In genomic region chr1:37526257-37526656, GRCm38 (mm10) we compare ENCODE assay signal across 17 mouse cellular contexts.
"Had no signal": no experiment of that assay in that cellular context is flagged by ENCODE, and none has a peak within 500 bp of the region (broad histone marks: within the 10 kb centered on the region; RNA-seq: fewer than 3 reads in every experiment).

No protein-coding gene starts in this region.

- H3K9ac ChIP-seq: neural tube, embryonic 12.5 days; neural tube, embryonic 13.5 days; neural tube, embryonic 15.5 days; stomach, embryonic 15.5 days had no signal

- H3K36me3 ChIP-seq: neural tube, embryonic 12.5 days; neural tube, embryonic 13.5 days; neural tube, embryonic 15.5 days; stomach, embryonic 15.5 days had no signal

- H3K27me3 ChIP-seq: neural tube, embryonic 12.5 days; neural tube, embryonic 13.5 days; neural tube, embryonic 15.5 days; stomach, embryonic 15.5 days had no signal

- DNase-seq: retina, postnatal 1 day; right cerebral cortex, adult 18-20 months; right cerebral cortex, postnatal 14 days; right cerebral cortex, postnatal 25 days; right cerebral cortex, postnatal 4 days; spleen, adult 18-20 months; thymus, adult 18-20 months; thymus, adult 2 months; thymus, postnatal 14 days; thymus, postnatal 25 days; thymus, postnatal 36 days; thymus, postnatal 4 days had no signal

- H3K9me3 ChIP-seq: neural tube, embryonic 12.5 days; neural tube, embryonic 13.5 days; neural tube, embryonic 15.5 days; stomach, embryonic 15.5 days had no signal

- H3K4me2 ChIP-seq: neural tube, embryonic 12.5 days; neural tube, embryonic 13.5 days; neural tube, embryonic 15.5 days; stomach, embryonic 15.5 days had no signal

- H3K4me1 ChIP-seq: neural tube, embryonic 12.5 days; stomach, embryonic 15.5 days had no signal

- H3K4me3 ChIP-seq: neural tube, embryonic 12.5 days; neural tube, embryonic 13.5 days; neural tube, embryonic 15.5 days; stomach, embryonic 15.5 days had no signal

- H3K27ac ChIP-seq: neural tube, embryonic 12.5 days; neural tube, embryonic 13.5 days; neural tube, embryonic 15.5 days; stomach, embryonic 15.5 days; stomach, postnatal 0 days had no signal
